In the genomic region with DNA sequence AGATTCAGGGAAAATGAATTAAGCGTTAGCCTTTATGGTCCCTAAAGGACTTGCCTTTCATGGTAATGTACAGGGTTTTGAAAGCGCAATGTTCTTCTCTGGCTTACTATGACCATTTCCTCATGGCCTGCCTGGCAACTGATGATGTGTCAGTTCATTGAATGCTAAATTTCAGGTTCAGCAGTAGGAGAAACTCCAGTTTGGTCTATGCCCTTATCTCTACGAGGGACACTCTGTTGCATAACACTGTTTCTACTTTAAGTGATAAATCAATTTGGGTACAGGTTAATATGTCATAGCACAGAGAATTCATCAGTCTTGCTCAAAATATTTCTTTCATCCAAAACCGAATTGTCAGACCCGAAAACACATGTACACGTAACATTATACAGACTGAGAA, we compare ENCODE assay signal across 28 mouse cellular contexts.
"Had no signal": no experiment of that assay in that cellular context is flagged by ENCODE, and none has a peak within 500 bp of the region (broad histone marks: within the 10 kb centered on the region; RNA-seq: fewer than 3 reads in every experiment).

No protein-coding gene starts in this region.

- H3K27ac ChIP-seq: embryonic facial prominence, embryonic 10.5 days; embryonic facial prominence, embryonic 12.5 days; embryonic facial prominence, embryonic 13.5 days; embryonic facial prominence, embryonic 15.5 days; forebrain, embryonic 12.5 days; forebrain, embryonic 13.5 days; forebrain, embryonic 15.5 days; gastrocnemius, adult 2 months had no signal

- H3K27me3 ChIP-seq: embryonic facial prominence, embryonic 12.5 days; embryonic facial prominence, embryonic 13.5 days; embryonic facial prominence, embryonic 15.5 days; forebrain, embryonic 12.5 days; forebrain, embryonic 13.5 days; forebrain, embryonic 15.5 days had no signal

- DNase-seq: cerebellum, adult 2 months; cerebellum, adult 8-10 months; cerebellum, adult 9-10 months; cerebellum, adult 9-11 months; cerebellum, postnatal 10 days; cerebellum, postnatal 14 days; cerebellum, postnatal 25 days; cerebellum, postnatal 36 days; embryo, embryonic 11 days; forebrain, postnatal 0 days; gastrocnemius, adult 2 months; gastrocnemius, postnatal 10 days; gastrocnemius, postnatal 14 days; gastrocnemius, postnatal 25 days; gastrocnemius, postnatal 36 days; heart, adult 11 months; heart, adult 18-20 months had no signal

- H3K4me2 ChIP-seq: embryonic facial prominence, embryonic 12.5 days; embryonic facial prominence, embryonic 13.5 days; embryonic facial prominence, embryonic 15.5 days; forebrain, embryonic 12.5 days; forebrain, embryonic 13.5 days; forebrain, embryonic 15.5 days had no signal

- H3K36me3 ChIP-seq: embryonic facial prominence, embryonic 10.5 days; embryonic facial prominence, embryonic 12.5 days; embryonic facial prominence, embryonic 13.5 days; embryonic facial prominence, embryonic 15.5 days; forebrain, embryonic 10.5 days; forebrain, embryonic 12.5 days; forebrain, embryonic 15.5 days had no signal

- ATAC-seq: forebrain, embryonic 13.5 days; forebrain, embryonic 14.5 days; forebrain, embryonic 15.5 days; forebrain, embryonic 16.5 days; forebrain, postnatal 0 days had no signal

- H3K9ac ChIP-seq: embryonic facial prominence, embryonic 12.5 days; embryonic facial prominence, embryonic 13.5 days; embryonic facial prominence, embryonic 15.5 days; forebrain, embryonic 12.5 days; forebrain, embryonic 13.5 days; forebrain, embryonic 15.5 days; forebrain, postnatal 0 days had no signal

- H3K4me1 ChIP-seq: embryonic facial prominence, embryonic 12.5 days; embryonic facial prominence, embryonic 13.5 days; embryonic facial prominence, embryonic 15.5 days had no signal

- H3K9me3 ChIP-seq: embryonic facial prominence, embryonic 10.5 days; embryonic facial prominence, embryonic 12.5 days; embryonic facial prominence, embryonic 13.5 days; embryonic facial prominence, embryonic 15.5 days; forebrain, embryonic 10.5 days; forebrain, embryonic 12.5 days; forebrain, embryonic 13.5 days; forebrain, embryonic 15.5 days had no signal

- H3K4me3 ChIP-seq: embryonic facial prominence, embryonic 10.5 days; embryonic facial prominence, embryonic 12.5 days; embryonic facial prominence, embryonic 13.5 days; embryonic facial prominence, embryonic 15.5 days; erythroblast, embryonic 14.5 days; forebrain, embryonic 10.5 days; forebrain, embryonic 12.5 days; forebrain, embryonic 13.5 days; forebrain, embryonic 15.5 days; gastrocnemius, adult 2 months had no signal
